Mouse (Mus musculus) heart, embryonic 14.5 days (tissue): ENCODE results near the gene Rbbp8nl. TPM values are rescaled to one million over a fixed set of nuclear protein-coding genes. Genes with fewer than 3 reads are reported as not detected.

ENCODE experiments used
- ATAC-seq: fragments of 200-750 bp; cut with Nextera tagmentation; 2 replicates; pipeline ENCODE4 v1.8.0; 2017; ENCODE audit warnings: low read depth, moderate TSS enrichment; ENCODE audit not compliant: insufficient number of reproducible peaks, insufficient read depth, low FRiP score
- H3K27ac ChIP-seq, 2 experiments: fragments of 200-500 bp in 1 of 2; fragments of 300-500 bp in 1 of 2; sonication (generic) in 1 of 2; replicated peaks in 1 of 2; 2 replicates each; pipeline ENCODE4 v1.5.1; 2012 to 2014; ENCODE audit warnings: low read depth in 2 of 2, low read length in 2 of 2, control low read depth in 1 of 2, mild to moderate bottlenecking in 1 of 2, mixed read lengths in 1 of 2; ENCODE audit not compliant: control insufficient read depth in 1 of 2, insufficient read depth in 1 of 2
- H3K27me3 ChIP-seq: fragments of 300-500 bp; sonication (generic); 2 replicates; pipeline ENCODE4 v1.6.1; 2014; ENCODE audit warnings: mild to moderate bottlenecking, low read length, control low read depth; ENCODE audit not compliant: control insufficient read depth, insufficient read depth
- H3K36me3 ChIP-seq: fragments of 300-500 bp; sonication (generic); 2 replicates; pipeline ENCODE4 v1.6.1; 2014; ENCODE audit warnings: mild to moderate bottlenecking, control low read depth, low read length, mixed read lengths; ENCODE audit not compliant: control insufficient read depth, insufficient read depth
- H3K4me1 ChIP-seq, 2 experiments: fragments of 200-500 bp in 1 of 2; fragments of 300-500 bp in 1 of 2; sonication (generic) in 1 of 2; 2 replicates each; pipeline ENCODE4 v1.6.1; 2012 to 2014; ENCODE audit warnings: low read length in 2 of 2, control low read depth in 1 of 2, mixed read lengths in 1 of 2; ENCODE audit not compliant: control insufficient read depth in 2 of 2, insufficient read depth in 2 of 2
- H3K4me2 ChIP-seq: fragments of 300-500 bp; sonication (generic); 2 replicates; pipeline ENCODE4 v1.6.1; 2014; ENCODE audit warnings: mild to moderate bottlenecking, low read length
- H3K4me3 ChIP-seq, 2 experiments: fragments of 200-500 bp in 1 of 2; fragments of 300-500 bp in 1 of 2; sonication (generic) in 1 of 2; 2 replicates each; pipeline ENCODE4 v1.5.1; 2012 to 2014; ENCODE audit warnings: low read length in 2 of 2, mild to moderate bottlenecking in 2 of 2, control low read depth in 1 of 2, low read depth in 1 of 2, moderate library complexity in 1 of 2; ENCODE audit not compliant: control insufficient read depth in 1 of 2, insufficient read depth in 1 of 2
- H3K9ac ChIP-seq: fragments of 300-500 bp; sonication (generic); 2 replicates; pipeline ENCODE4 v1.6.1; 2014; ENCODE audit warnings: mild to moderate bottlenecking, low read length
- H3K9me3 ChIP-seq: fragments of 300-500 bp; sonication (generic); 2 replicates; pipeline ENCODE4 v1.6.1; 2016; ENCODE audit warnings: low read length, control low read depth; ENCODE audit not compliant: control insufficient read depth
- WGBS: fragments of 180-500 bp; shearing (Covaris S2); extraction: QIAGEN DNeasy Blood & Tissue Kit; methylation state at CpG from one replicate; pipeline ENCODE4 v1.1.7; 2014; 5-methylcytosine and 5-hydroxymethylcytosine counted together
- microRNA-seq: library from miRNA; unstranded; fragments of <30 nt; microRNA quantifications from one replicate; pipeline ENCODE4, GENCODE M21; 2016
- polyA plus RNA-seq: library from polyadenylated mRNA; unstranded; fragments of >200 nt; fragmentation: Nextera tagmentation; extraction: Ambion mirVana; gene quantifications from 2 replicates; pipeline ENCODE4 v1.2.1, GENCODE M21; 2014

Gene Rbbp8nl
- polyA plus RNA-seq, 1 experiment from 2014 or later, result not detected

DNA sequence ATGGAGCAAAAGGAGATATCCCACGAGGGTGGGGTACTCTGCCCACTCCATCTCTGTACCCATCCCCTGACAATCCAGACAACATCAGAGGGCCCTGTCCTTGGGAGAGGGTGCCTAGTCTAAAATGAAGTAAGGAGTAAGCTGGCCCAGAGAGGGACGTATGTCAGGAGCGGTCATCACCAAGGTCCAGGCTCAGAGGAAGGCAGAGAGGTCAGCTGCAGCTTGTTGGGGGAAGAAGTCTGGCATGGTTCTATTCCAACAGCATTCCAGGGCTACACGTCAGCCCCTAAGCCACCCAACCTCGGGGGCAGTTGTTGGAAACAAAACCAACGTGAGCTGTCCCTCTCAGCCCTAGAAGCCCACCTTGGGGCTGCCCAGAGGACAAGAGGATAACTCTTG, 61.6 kb downstream of the Rbbp8nl start:
- H3K36me3 ChIP-seq, result no peaks in the 10 kb centered on the region
- ATAC-seq, result no peak
- H3K9me3 ChIP-seq, result no peaks in the 10 kb centered on the region
- peaks cover 38 to 53% of the 10 kb centered on the region in 2 experiments for H3K4me1 ChIP-seq
- no peaks in the 10 kb centered on the region; the same call in 1 of the 2 replicates for H3K27me3 ChIP-seq
- peak overlapping the region; percentile 51 for H3K27ac ChIP-seq
- peak overlapping the region; percentile 57 for H3K4me2 ChIP-seq
- peak overlapping the region; percentile 22; the same call in 1 of the 2 replicates for H3K9ac ChIP-seq
- WGBS, result 43% methylated on average over 6 of the region's 6 CpGs
- no peak overlapping the region for H3K4me3 ChIP-seq

Small RNA genes within 50 kb of the gene (microRNA-seq; reads per million reads assigned to microRNA genes)
- gene Mir3091, result not detected

Other genes starting within 250 kb of the Rbbp8nl start
- 410 and 434 TPM in 2 replicates for gene Psma7, start 247.4 kb downstream of the Rbbp8nl start, polyA plus RNA-seq
- 3.6 and 3.9 TPM in 2 replicates for gene Ss18l1, start 247.4 kb downstream of the Rbbp8nl start, polyA plus RNA-seq
- 24.9 and 27.9 TPM in 2 replicates for gene Mtg2, start 219.3 kb downstream of the Rbbp8nl start, polyA plus RNA-seq
- gene Hrh3, start 185.4 kb downstream of the Rbbp8nl start, polyA plus RNA-seq, result not detected in 2 replicates
- gene Osbpl2, start 170.6 kb downstream of the Rbbp8nl start, polyA plus RNA-seq, result 38.0 and 40.5 TPM in 2 replicates
- 102 and 109 TPM in 2 replicates for gene Adrm1, start 118.4 kb downstream of the Rbbp8nl start, polyA plus RNA-seq
- gene Lama5, start 64.0 kb downstream of the Rbbp8nl start, polyA plus RNA-seq, result 30.5 and 32.7 TPM in 2 replicates
- gene Rps21, start 32.5 kb downstream of the Rbbp8nl start, polyA plus RNA-seq, result 386 and 447 TPM in 2 replicates
- 15.1 and 16.1 TPM in 2 replicates for gene Cables2, start 16.4 kb downstream of the Rbbp8nl start, polyA plus RNA-seq
- gene Gata5, start 44.8 kb upstream of the Rbbp8nl start, polyA plus RNA-seq, result 7.3 and 9.7 TPM in 2 replicates
- 0.26 TPM in 2 replicates for gene Slco4a1, start 166.4 kb upstream of the Rbbp8nl start, polyA plus RNA-seq
- gene Ntsr1, start 210.1 kb upstream of the Rbbp8nl start, polyA plus RNA-seq, result 1.6 and 2.6 TPM in 2 replicates